Mouse (Mus musculus) heart, postnatal 0 days (tissue): ENCODE measurements around the gene S1pr1.

Source experiments
- CTCF ChIP-seq: IDR thresholded peaks from 2 replicates; pipeline ENCODE4 v1.5.1; 2016; ENCODE audit warnings: antibody characterized with exemption, control low read depth, low read depth
- EP300 ChIP-seq: IDR thresholded peaks from 2 replicates; pipeline ENCODE4 v1.6.1; 2016; ENCODE audit warnings: antibody characterized with exemption, low read depth

- TF ChIP-seq CTCF (no peak), EP300 (no peak)
These were observed 13.3 kb upstream of the S1pr1 start for GRCm38 (mm10) chr3:115728211-115728610.
